Mouse (Mus musculus) bone marrow macrophage, adult 2 months (primary cell): ENCODE results near the gene Il27.
A peak's percentile ranks its signal among the peaks of the same experiment; 100 is the strongest.

Experiments used
- CTCF ChIP-seq: IDR thresholded peaks from 2 replicates; pipeline ENCODE4 v1.5.1; 2012; ENCODE audit warnings: low read depth, mild to moderate bottlenecking, low read length, moderate library complexity
- POLR2A ChIP-seq: IDR thresholded peaks from 2 replicates; pipeline ENCODE4 v1.6.1; 2012; ENCODE audit warnings: mild to moderate bottlenecking, low read depth, low read length, borderline replicate concordance

- TF ChIP-seq POLR2A (peak; percentile 34; the same call in 1 of the 2 replicates), CTCF (no peak)
Observed at GRCm38 (mm10) chr7:126566094-126566765, 28.5 kb downstream of the Il27 start, which contains the start of gene Eif3c.
